Mouse (Mus musculus) adrenal gland, postnatal 25 days (tissue): ENCODE results near the gene Fam171a1. TPM values are rescaled to one million over a fixed set of nuclear protein-coding genes. Genes with fewer than 3 reads are reported as not detected.
A peak's percentile ranks its signal among the peaks of the same experiment; 100 is the strongest.

ENCODE experiments used
- DNase-seq: peaks from one replicate; pipeline ENCODE4 v3.0.0; 2021; ENCODE audit warnings: mixed read lengths
- total RNA-seq: library from RNA; stranded (reverse); gene quantifications from 2 replicates; pipeline ENCODE4 v1.2.3, GENCODE M21; 2021

Fam171a1 gene
- total RNA-seq, 1 experiment from 2014 or later: 33.6 TPM

DNA sequence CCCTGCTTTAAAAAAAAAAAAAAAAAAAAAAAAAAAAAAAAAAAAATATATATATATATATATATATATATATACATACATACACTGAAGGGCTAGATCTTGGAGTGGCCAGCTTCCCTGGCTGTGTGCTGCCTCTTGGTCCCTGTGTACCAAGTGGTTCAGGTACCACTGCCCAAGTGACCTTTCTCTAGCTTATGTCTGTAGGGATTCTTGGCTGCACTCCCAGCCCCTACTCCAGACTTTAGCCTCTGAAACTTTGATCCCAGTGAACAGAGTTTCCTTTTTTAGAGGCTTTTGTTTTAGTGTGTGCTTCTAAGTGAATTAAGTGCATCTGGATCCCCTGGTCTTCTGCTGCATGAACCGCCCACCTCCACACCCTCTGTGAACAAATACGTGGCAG, 24.3 kb downstream of the Fam171a1 start:
- DNase-seq: no peak

DNA sequence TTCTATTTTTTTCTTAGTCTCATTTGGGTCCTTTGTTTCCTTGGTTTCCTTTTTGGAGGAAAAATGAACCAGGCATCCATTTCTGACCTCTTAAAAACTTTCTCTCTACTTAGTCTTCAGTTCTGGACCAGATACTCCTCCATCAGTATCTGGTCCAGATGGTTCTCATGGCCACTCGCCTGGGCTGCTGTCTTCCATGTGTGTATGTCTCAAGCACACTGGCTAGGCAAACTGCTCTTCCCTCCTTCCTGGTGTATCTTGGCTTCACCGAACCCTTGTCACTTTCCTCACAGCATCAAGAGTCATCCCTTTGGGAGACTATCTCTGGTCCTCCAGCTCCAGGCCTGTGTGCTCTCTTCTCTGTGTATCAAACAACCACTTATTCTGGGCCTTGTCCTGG, 25.0 kb downstream of the Fam171a1 start:
- no peak for DNase-seq

DNA sequence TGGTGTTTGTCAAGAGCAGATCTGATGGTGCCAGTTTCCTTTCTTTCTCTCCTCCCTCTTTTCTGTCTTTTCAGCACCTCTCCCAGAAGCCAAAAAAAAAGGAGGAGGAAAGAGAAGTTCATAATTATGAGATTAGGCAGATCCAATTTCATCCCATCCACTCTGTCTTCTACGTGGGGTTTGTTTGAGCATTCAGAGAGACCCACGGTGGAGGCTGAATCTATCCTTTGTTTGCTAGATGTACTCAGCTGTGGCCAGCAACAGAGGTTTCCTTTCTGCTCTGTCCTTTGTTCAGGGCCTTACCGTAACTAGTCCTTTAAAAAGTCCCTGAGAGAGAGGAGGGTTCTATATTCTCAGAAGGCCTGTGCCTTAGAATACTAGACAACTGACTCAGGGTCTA, 25.6 kb downstream of the Fam171a1 start:
- no peak for DNase-seq

- DNase-seq: no peak
Observed at GRCm38 (mm10) chr2:3140585-3140984, 26.6 kb downstream of the Fam171a1 start.

DNA sequence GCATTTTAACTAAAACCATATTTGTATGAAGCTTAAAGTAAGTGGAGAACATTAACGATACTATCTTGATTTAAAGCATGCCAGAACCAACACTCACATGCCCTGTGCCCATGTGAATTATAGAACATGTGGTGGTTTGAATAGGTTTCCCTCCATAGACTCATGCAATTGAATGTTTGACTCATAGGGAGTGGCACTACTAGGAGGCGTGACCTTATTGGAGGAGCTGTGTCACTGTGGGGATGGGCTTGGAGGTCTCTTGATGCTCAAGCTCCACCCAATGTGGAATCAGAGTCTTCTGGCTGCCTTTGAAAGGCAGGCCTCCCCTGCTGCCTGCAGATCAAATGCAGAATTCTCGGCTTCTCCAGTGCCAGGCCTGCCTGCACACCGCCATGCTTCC, 27.8 kb downstream of the Fam171a1 start:
- no peak for DNase-seq

- DNase-seq: peak; percentile 18
Observed at GRCm38 (mm10) chr2:3144291-3144690, 30.3 kb downstream of the Fam171a1 start.

DNA sequence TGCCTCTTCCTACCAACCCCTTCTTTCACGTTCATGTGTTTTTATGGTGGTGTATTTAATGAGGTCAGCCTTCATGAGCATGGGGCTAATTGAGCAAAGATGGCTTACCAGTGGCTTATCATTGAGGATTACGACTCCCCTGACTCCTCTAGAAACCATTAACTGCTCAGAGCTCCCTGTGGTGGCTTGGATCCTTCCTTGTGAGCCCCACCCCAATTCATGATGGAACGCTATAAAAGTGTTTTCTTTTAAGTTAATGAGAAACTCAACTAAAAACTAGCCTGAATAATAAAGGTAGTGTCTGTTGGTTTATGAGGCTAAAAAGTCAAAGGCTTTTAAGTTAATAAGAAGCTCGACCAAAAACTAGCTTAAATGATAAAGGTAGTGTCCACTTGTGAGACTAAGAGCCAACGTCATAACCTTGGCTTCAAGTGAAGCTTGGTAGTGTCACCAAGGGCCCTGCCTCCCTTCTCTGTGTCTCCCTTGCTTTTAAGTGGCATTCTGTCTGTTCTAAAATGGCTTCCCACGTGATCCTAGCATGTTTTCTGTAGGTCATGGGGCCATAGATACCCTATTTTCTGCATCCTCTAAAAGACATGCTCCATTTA, 33.6 kb downstream of the Fam171a1 start:
- DNase-seq: no peak

DNA sequence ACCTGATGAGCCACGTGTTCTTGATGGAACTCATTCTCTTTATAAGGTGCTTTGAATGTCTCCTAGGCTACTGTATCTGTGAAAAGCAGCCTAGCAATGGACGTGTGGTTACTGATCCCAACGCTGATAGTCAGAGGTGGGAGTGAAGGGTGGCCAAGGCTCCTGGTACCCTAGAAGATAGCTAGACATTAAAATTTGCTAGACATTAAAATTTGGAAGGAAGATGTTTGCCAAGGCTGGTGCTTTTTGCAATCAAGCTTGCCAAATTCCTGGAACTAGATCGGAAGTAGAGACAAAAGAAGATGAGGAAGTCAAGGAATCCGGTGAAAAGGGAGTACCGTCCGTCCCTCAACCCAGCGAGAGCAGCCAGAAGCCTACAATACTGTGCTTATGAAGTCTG, 34.7 kb downstream of the Fam171a1 start:
- no peak for DNase-seq

- no peak for DNase-seq
Observed at GRCm38 (mm10) chr2:3150324-3150723, 36.3 kb downstream of the Fam171a1 start.

- no peak for DNase-seq
Observed at GRCm38 (mm10) chr2:3151336-3151735, 37.3 kb downstream of the Fam171a1 start.

DNA sequence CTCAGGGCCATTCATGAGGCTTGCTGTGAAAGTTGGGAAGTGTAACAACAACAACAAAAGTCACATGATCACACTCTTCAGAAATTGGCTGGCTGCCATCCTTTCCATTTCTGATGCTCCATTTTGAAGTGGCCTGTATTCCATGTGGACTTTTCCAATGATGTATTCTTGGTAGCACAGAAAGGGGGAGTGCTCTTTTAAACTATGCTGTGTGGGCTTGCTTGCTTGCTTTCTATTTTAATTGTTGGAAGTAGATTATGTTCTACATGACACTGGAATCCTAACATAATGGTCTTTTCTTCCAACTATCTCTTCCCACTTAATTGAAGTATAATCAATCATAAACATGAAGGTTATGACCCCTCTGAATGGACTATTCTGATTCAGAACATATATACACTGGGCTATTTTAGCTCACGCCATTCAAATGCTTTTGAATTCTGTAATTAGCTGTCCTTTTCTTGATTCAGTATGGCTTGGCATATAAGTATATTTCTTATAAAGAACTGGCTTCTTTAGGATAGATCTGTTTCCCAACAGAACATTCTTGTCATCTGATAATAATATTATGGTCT, 40.2 kb downstream of the Fam171a1 start:
- DNase-seq: no peak

DNA sequence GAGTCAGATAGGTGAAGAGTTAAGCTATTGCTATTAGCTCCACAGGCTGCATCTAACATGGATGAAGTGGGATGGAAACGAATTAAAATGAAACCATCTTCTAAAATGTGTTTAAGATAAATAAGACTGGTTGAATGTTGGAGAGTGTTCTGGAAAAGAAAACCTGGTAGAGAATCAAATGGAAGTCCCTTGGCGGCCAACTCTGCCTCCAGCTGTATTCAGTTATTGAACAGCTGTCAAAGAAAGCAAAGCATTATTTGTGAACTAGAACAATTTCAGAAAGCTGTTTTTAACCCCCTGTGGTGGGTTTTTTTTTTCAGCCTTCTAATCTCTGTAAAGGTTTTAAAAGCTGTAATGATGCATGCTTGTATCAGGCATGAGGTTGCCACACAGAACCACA, 41.0 kb downstream of the Fam171a1 start:
- no peak for DNase-seq

DNA sequence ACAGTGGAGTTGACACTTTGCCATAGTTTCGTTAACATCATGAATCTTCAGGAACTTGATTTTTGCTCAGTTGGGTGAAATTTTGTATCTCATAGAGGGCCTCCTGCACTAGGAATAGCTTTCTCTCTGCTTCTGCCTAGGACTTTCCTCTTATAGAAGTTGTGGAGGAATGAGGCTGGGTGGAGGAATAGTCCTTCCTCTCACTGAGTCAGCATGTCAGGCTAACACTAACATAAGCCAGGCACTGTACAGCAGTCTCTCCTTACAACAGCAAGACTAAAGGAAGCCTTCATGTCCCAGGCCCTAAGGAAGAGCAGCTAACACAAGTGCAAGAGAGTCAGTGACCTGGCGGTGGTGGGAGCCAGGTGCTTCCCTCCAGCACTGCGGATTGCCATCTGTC, 43.0 kb downstream of the Fam171a1 start:
- no peak for DNase-seq

GRCm38 (mm10) chr2:3157661-3158344, 43.8 kb downstream of the Fam171a1 start:
- no peak for DNase-seq

GRCm38 (mm10) chr2:3158682-3159412, 44.8 kb downstream of the Fam171a1 start:
- no peak for DNase-seq

GRCm38 (mm10) chr2:3161578-3161977, 47.6 kb downstream of the Fam171a1 start:
- no peak for DNase-seq

DNA sequence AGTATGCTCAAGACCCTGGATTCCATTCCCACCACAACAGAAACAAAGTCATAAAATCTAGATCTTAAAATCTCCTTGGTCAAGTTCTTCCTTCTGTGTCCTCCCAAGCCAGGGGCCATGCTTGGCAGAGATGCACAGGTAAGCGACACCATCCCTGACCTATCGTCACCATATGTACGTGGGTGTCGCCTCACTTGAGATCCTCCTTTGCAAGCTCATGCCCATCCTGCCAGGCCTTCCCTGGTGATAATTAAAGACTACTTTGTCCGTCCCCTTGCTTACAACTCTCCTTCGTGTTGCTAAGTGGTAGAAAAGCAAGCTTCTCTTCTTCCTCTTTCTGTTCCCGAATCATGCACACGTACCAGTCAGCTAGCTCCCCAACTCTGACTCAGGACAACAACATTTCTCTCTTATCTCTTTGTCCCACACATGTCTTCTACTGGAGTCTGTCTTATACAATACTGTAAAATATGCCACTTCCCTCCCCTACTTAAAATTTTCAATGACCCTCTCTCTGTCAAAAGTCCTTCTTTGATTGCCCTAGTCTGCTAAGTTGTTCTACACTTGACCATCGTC, 49.6 kb downstream of the Fam171a1 start:
- DNase-seq: no peak

DNA sequence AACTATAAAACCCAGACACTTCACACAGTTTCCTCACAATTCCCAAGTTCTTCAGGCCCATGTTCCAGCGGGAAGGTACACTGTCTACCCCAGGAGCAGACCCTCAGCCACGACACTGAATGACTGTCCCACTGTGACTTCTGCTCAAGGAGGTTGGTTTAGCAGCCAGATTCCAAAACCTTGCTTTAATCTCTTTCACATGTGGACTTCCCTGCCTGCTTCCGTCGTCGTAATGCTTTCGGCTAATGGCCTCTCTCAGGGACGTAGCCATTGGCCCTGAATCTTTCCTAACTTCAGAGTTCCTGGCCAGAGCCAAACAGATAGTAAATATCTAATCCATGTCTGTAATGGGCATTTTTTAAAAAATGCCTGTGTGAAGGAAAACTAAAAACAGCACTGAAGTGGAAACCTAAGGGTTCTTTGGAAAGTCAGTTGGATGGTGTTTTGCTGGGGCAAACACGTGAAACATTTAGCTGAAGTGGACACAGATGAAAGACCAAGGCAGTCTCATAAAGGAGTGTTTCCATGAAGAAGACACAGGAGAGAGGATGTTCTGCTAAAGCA, 51.1 kb downstream of the Fam171a1 start:
- DNase-seq: no peak

DNA sequence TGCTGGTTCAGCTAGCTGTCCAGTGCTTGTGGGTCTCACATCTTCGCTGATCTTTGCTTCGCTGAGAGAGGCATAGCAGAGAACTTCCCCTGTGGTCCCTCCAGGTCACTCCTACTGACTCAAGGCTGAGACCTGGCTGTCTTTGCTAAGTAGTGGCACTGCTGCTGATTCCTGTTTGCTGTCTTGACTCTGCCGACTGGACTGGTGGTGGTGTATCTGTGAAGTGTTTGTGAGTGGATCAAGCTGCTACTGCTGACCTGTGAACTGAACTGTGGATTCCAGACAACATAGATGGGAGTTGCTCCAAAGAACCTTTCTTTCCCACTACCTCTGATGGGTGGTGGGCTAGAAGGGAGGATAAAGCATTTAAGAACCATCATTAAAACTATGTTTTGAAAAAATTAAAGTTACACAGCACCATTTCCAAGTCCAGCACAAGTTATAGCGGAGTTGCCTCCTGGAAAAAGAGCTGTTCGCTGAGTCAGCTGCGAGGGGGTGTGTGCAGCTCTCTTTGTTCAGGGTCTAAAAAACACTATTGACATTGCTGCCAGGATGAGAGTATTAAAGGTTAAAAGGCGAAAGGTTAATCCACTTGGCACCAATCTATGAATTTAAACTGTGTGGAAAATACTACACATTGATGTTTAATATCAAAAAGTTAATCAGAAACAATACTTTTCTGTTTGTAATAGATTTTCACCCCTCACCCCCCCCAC, 52.0 kb downstream of the Fam171a1 start:
- no peak for DNase-seq

GRCm38 (mm10) chr2:3168719-3169402, 54.8 kb downstream of the Fam171a1 start:
- no peak for DNase-seq

GRCm38 (mm10) chr2:3169403-3169747, 55.4 kb downstream of the Fam171a1 start:
- DNase-seq: no peak
